Mouse (Mus musculus) erythroblast, adult 5-6 weeks (primary cell): ENCODE measurements around the gene Cers6. TPM values are rescaled to one million over a fixed set of nuclear protein-coding genes. Genes with fewer than 3 reads are reported as not detected.

Experiments used
- ATAC-seq: replicated peaks from 2 replicates; pipeline ENCODE4 v1.8.0; 2016; ENCODE audit warnings: moderate number of reproducible peaks, mild to moderate bottlenecking, moderate TSS enrichment, inconsistent platforms; ENCODE audit not compliant: poor library complexity, low FRiP score, severe bottlenecking
- total RNA-seq, 2 experiments: library from RNA; stranded (forward) in 1 of 2; stranded (reverse) in 1 of 2; fragments of 150-400 nt in 1 of 2; fragments of 200-764, 138-1000 nt in 1 of 2; gene quantifications; 2 replicates each; pipeline versions ENCODE4 v1.2.3 to v1.2.4; 2015 to 2017; ENCODE audit warnings: low replicate concordance in 2 of 2

Gene Cers6
- total RNA-seq (2015; ENCODE audit: low replicate concordance) (16.3 and 16.7 TPM in 2 replicates), total RNA-seq (2017; ENCODE audit: low replicate concordance) (8.2 and 9.3 TPM in 2 replicates)

DNA sequence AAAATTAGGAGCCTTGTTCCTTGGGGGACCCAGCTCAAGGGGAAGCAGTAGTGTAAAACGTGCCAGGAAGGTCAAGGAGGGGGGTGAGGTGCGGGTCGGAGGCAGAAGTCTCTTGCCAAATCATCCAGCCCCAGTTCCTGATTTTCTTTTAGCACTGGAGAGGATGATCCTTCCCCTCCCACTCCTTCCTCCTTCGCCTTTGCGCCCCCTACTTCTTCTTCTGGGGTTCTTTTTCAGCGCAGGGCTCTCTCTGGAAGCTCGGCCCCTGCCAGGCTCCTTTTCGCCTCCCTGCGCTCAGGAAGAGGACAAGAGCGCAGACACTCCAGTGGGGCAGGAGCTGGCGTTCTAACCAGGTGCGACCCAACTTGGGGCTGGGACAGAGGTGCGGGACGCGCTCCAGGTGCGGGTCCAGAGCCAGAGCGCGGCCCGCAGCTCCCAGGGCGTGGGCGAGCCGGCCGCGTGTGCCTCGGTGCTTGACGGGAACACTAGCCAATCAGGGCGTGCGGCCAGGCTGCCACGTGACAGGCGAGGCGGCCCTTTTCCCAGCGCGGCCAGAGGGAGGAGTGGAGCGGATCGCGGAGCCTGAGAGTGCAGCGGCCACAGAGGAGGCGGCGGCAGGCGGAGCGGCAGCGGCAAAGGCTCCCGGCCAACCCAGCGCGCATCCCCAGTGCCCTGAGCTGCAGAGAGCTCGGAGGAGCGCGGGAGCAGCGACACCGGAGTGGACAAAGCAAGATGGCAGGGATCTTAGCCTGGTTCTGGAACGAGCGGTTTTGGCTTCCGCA, at the start of gene Cers6:
TSS of gene Cers6 (plus strand) at position 538 of the 782 bp plus-strand sequence.
- no peak for ATAC-seq

DNA sequence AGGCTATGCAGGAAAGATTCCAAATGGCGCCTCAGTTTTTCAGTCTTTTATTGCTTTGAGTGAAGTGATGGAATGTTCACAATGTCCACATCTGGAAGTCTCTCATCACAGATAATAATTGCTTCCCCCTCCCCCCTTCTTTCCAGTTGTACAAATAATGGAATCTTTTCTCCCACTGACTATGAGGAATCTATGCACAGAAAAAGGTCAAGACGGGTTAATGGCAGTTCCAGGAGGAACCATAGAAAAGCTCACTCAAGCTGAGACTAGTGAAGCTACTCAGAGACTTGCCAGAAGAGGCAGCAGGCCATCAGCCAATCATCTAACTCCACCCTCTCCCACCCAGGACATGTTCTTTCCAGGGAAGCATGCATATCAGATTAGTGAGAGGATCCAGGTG, 46.8 kb upstream of the Cers6 start:
- ATAC-seq: no peak

DNA sequence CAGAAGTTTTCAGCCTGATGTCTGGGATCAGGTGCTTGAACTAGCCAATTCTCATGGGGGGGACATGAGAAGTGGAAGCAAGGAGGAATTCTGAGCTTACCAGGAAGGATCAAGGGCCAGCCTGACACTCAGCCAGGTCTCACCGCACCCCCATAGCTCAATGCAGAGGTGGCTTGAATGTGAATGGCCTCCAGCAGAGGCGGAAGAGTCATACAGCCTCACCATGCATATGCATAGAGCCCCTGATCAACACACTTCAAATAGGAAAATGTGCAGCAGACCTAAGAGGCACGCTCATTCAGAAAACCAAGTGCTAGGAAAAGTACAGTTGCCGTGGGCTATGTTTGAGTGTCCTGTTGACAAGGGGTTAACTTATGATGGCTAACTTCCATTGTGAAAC, 42.2 kb upstream of the Cers6 start:
- ATAC-seq: no peak

DNA sequence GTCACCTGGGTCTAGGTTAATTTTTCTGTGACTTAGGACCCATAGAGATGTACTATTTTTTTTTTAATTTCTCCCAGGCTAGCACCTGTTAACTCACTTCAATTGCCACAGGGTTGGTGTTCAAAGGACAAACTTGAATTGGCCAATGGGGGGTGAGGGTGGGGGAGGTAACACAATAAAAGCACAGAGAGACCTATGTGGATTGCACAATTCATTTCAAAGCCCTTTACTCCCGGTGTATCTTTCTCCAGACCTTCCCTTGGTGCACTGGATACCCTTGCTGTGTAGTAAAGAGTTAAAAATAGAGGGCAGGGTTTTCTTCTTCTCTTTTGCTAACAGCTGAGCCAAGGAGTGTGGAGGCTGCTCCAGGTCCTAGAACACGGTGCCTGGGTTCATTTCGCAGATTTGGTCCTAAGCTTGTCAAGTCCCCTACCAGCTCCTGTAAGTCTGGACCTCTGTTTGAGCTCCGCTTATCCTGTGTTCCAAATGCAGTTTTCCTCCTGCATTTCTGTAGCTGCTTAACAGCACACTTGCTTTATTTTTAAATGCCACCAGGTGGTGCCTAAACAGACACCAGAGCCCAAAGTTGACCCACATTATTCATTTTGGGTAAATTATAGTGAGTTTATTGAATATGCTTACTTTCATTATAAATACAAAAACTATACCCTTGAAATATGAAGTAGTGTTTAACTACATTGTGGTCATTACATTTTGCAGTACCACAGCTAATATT, 38.9 kb upstream of the Cers6 start:
- ATAC-seq: no peak

GRCm38 (mm10) chr2:68825326-68826020, 35.8 kb upstream of the Cers6 start:
- no peak for ATAC-seq

DNA sequence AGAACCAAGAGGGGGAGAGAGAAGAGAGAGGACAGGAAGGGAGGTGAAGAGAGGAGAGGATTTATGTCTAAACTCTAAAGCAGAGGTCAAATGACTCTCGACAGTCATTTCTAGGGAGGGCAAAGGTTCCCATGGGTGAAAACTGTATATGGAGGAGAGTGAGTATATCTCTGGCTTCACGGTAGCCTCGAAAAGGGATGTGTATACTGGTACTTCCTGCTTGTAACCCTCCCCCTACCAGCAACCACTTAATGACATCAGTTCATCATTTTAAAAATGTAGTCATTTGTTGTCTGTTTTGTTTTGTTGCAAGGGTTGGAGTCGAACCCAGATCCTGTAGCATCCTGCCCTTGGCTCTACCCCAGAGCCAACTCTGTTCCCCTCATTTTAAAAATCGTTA, 17.9 kb upstream of the Cers6 start:
- no peak for ATAC-seq

DNA sequence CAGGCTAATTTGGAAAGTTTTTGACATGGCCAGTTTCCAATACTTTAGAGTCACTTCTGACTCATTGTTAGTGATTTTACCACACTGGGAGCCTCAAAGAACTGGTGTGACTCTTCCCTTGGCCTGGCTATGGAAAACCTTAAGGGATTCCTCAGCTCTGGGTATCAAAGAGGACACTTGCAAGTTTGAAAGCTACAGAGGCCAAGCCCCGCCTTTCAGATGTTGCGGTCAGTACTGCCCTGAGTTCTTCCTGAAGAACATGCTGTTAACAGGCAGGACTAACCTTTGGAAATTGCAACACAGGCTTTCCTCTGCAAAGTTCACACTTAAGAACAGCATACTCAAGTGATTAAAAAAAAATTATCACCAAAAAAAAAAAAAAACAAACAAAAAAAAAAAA, 16.7 kb upstream of the Cers6 start:
- ATAC-seq: no peak

DNA sequence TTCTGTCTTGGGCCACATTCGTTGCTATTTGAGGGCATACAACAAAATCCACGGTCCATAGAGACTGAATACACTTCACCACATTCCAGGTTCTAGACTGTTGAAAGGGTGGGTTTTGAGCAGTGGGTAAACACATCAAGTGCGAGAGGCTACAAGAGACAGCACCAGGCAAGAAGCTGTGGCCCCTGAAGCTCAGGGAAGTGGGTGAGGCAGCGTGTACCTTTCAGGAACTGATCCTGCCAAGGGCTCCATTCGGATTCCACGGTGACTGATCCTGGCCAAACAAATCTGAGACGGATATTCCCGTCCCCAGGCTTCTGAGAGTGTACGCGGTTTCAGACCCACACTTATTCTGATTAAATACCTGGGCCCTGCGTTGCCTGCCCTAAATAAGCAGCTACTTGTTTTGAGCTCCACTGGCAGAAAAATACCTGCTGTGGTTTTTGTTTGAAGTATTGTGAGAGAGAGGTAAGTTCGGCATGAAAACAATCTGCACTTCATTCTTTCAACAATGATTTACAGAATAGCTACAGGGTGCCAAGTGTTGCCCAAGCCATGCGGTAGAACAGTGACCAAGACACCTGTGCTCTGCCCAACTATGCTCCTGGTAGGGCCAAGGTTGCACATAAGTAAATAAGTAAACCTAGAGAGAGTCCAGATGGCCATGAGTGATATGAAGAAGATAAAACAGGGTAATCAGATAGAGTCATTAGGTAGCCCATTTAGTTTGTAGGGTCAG, 16.1 kb upstream of the Cers6 start:
- ATAC-seq: no peak

GRCm38 (mm10) chr2:68860391-68860790, 850 bp upstream of the Cers6 start:
- no peak for ATAC-seq

GRCm38 (mm10) chr2:68861721-68862463, 651 bp downstream of the Cers6 start:
- no peak for ATAC-seq

DNA sequence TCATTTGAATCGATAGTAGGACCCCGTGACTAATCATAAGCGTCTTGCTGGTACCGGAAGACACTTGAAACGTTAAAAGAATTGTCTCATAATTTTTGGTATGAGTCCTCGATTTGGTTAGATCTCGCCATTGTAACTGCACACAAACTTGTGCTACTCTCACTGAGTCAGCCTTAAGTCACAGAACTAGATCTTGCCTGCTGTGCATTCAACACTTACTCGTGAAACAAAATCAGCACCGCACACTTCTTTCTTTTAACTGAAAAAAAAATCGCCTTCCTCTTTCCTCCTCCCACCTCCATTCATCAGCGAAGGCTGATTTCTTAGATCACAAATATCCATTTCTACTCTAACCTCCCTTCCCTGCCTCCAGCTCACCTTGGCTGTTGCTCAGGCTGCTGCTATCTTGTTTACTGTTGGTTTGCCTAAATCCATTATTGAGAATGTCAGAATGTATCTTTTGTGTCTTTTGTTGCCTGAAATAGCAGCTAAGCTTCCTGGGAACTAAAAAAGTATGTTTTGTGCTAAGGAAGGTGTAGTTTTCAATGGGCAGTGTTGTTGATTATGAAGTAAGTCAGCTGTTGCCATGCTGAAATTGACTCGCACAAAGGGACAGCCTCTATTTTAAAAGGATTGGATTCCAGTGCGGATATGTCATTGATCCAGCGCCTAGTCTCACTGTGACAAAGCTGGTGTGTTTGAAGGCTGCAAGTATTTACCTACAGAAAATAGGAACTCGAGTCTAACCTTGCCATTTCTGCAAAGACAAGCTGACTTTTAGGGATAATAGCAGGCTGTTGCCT, 1.4 kb downstream of the Cers6 start:
- ATAC-seq: no peak

- no peak for ATAC-seq
Measured at GRCm38 (mm10) chr2:68863561-68863960, 2.3 kb downstream of the Cers6 start.

DNA sequence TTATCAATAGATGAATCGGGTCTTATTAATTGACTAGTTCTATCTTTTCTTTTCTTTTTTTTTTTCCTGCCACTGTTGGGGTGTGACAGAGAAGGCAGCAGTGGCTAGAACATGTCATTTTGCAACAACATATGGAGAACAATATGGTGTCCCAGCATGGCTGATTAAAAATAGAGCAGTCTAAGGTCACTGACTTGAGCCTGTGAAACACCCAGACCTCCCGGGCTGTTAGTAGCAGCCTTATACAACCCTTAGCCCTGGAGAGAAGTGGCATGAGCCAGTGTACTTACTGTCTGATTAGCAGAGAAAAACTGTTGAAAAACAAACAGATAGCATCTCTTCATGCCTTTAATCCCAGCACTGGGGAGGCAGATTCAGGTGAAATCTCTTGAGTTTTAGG, 3.1 kb downstream of the Cers6 start:
- no peak for ATAC-seq

DNA sequence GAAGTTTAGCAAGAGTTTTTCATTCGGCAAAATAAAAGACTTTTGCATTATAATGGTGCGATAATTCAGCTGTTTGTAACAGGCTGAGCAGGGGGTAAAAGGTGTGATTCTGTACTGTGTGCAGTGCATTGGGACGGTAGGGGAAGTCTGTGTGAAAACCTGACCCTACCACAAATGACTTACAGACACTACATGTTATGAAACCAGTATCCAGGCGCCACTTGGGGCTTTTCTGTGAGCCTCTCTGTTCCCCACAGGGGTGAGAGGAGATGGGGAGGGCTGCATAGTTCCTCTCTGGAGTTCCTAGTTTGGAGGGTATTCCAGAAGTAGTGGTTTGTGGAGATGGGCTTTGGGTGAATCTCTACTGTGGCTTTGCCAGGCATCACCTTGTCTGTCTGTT, 5.9 kb downstream of the Cers6 start:
- no peak for ATAC-seq

GRCm38 (mm10) chr2:68870999-68871780, 9.9 kb downstream of the Cers6 start:
- no peak for ATAC-seq

GRCm38 (mm10) chr2:68873086-68873485, 11.8 kb downstream of the Cers6 start:
- ATAC-seq: no peak

GRCm38 (mm10) chr2:68873653-68874441, 12.6 kb downstream of the Cers6 start:
- ATAC-seq: no peak
